Mouse (Mus musculus) CD4-positive, CD25-positive, alpha-beta regulatory T cell, adult 2 months (primary cell): ENCODE data around the gene Extl1.
"Not testable (repeated sequence)": the region's sequence is repeated elsewhere in the genome, so short reads cannot be mapped to it uniquely, and the experiment has no call there.

ENCODE experiments used
- DNase-seq: peaks from one replicate; pipeline ENCODE4 v3.0.0-alpha.2; 2012; ENCODE audit warnings: low read depth, low spot score

The Extl1 gene

GRCm38 (mm10) chr4:134351329-134352260 is 32.1 kb downstream of the Extl1 start:
- peak; percentile 51 for DNase-seq

GRCm38 (mm10) chr4:134350641-134351040 is 33.0 kb downstream of the Extl1 start:
- DNase-seq, result no peak

- DNase-seq, result no peak
Observed at GRCm38 (mm10) chr4:134349829-134350228, 33.8 kb downstream of the Extl1 start.

GRCm38 (mm10) chr4:134348545-134348944 is 35.1 kb downstream of the Extl1 start:
- no peak for DNase-seq

GRCm38 (mm10) chr4:134348078-134348477 is 35.6 kb downstream of the Extl1 start:
- DNase-seq, result no peak

GRCm38 (mm10) chr4:134345802-134346201 is 37.8 kb downstream of the Extl1 start:
- DNase-seq, result no peak

GRCm38 (mm10) chr4:134344620-134345019 is 39.0 kb downstream of the Extl1 start:
- no peak for DNase-seq

GRCm38 (mm10) chr4:134343071-134344031 is 40.3 kb downstream of the Extl1 start, which contains the start of gene Slc30a2:
Gene Slc30a2, plus strand, starts transcription at chr4:134343181.
- DNase-seq, result no peak

GRCm38 (mm10) chr4:134342213-134342779 is 41.4 kb downstream of the Extl1 start:
- no peak for DNase-seq

GRCm38 (mm10) chr4:134341231-134341630 is 42.4 kb downstream of the Extl1 start:
- DNase-seq, result not testable (repeated sequence)

- no peak for DNase-seq
Observed at GRCm38 (mm10) chr4:134330281-134330680, 53.4 kb downstream of the Extl1 start.

- DNase-seq, result no peak
Observed at GRCm38 (mm10) chr4:134328832-134329231, 54.8 kb downstream of the Extl1 start.

GRCm38 (mm10) chr4:134328151-134328550 is 55.5 kb downstream of the Extl1 start:
- DNase-seq, result no peak

GRCm38 (mm10) chr4:134326859-134327530 is 56.7 kb downstream of the Extl1 start:
- DNase-seq, result no peak

GRCm38 (mm10) chr4:134324655-134325054 is 59.0 kb downstream of the Extl1 start:
- no peak for DNase-seq

GRCm38 (mm10) chr4:134321524-134321923 is 62.1 kb downstream of the Extl1 start:
- peak; percentile 16 for DNase-seq

GRCm38 (mm10) chr4:134319674-134320073 is 64.0 kb downstream of the Extl1 start:
- no peak for DNase-seq

GRCm38 (mm10) chr4:134319074-134319473 is 64.6 kb downstream of the Extl1 start:
- DNase-seq, result no peak

GRCm38 (mm10) chr4:134316390-134316789 is 67.3 kb downstream of the Extl1 start:
- no peak for DNase-seq

GRCm38 (mm10) chr4:134315470-134315869 is 68.2 kb downstream of the Extl1 start:
- DNase-seq, result no peak

- DNase-seq, result no peak
Observed at GRCm38 (mm10) chr4:134314876-134315275, 68.8 kb downstream of the Extl1 start, which contains the start of gene Trim63. Gene Trim63, plus strand, starts transcription at chr4:134315120.
